Mouse (Mus musculus): ENCODE results near the gene Gjc3.

The Gjc3 gene

GRCm38 (mm10) chr5:137914508-137914907, 48.4 kb downstream of the Gjc3 start:
- DNase-seq (ENCODE audit: low spot score in 2 of 2) = no peak

- no peak for DNase-seq (ENCODE audit: low spot score in 2 of 2)
These were observed 53.2 kb downstream of the Gjc3 start for GRCm38 (mm10) chr5:137909564-137910262.

All from right cerebral cortex, adult 2 months (tissue).